Mouse (Mus musculus) forebrain, embryonic 11.5 days (tissue): ENCODE data around the gene Swi5. TPM values are rescaled to one million over a fixed set of nuclear protein-coding genes. Genes with fewer than 3 reads are reported as not detected.

ENCODE experiments used
- ATAC-seq: fragments of 200-750 bp; cut with Nextera tagmentation; replicated peaks from 2 replicates; pipeline ENCODE4 v1.8.0; 2017; ENCODE audit warnings: moderate TSS enrichment; ENCODE audit not compliant: low FRiP score
- DNase-seq: peaks from one replicate; pipeline ENCODE4 v3.0.0-alpha.2; 2017; ENCODE audit warnings: low spot score
- H3K27ac ChIP-seq: fragments of 300-500 bp; sonication (generic); 2 replicates; pipeline ENCODE4 v1.5.1; 2014; ENCODE audit warnings: low read depth, low read length
- H3K27me3 ChIP-seq: fragments of 300-500 bp; sonication (generic); 2 replicates; pipeline ENCODE4 v1.6.1; 2014; ENCODE audit warnings: mild to moderate bottlenecking, low read length, mixed read lengths; ENCODE audit not compliant: control insufficient read depth, insufficient read depth
- H3K36me3 ChIP-seq: fragments of 300-500 bp; sonication (generic); 2 replicates; pipeline ENCODE4 v1.6.1; 2014; ENCODE audit warnings: mild to moderate bottlenecking, low read length, moderate library complexity, mixed read lengths; ENCODE audit not compliant: control insufficient read depth, insufficient read depth
- H3K4me1 ChIP-seq: fragments of 300-500 bp; sonication (generic); replicated peaks from 2 replicates; pipeline ENCODE4 v1.6.1; 2014; ENCODE audit warnings: low read length, mixed read lengths; ENCODE audit not compliant: control insufficient read depth, insufficient read depth
- H3K4me2 ChIP-seq: fragments of 300-500 bp; sonication (generic); 2 replicates; pipeline ENCODE4 v1.6.1; 2014; ENCODE audit warnings: low read depth, mild to moderate bottlenecking, low read length, moderate library complexity, mixed read lengths; ENCODE audit not compliant: severe bottlenecking
- H3K4me3 ChIP-seq: fragments of 300-500 bp; sonication (generic); 2 replicates; pipeline ENCODE4 v1.5.1; 2014; ENCODE audit warnings: low read depth, low read length
- H3K9ac ChIP-seq: fragments of 300-500 bp; sonication (generic); 2 replicates; pipeline ENCODE4 v1.6.1; 2014; ENCODE audit warnings: low read length
- H3K9me3 ChIP-seq: fragments of 300-500 bp; sonication (generic); 2 replicates; pipeline ENCODE4 v1.6.1; 2016; ENCODE audit warnings: low read length, mixed read lengths; ENCODE audit not compliant: control insufficient read depth
- WGBS: fragments of 180-500 bp; shearing (Covaris S2); extraction: QIAGEN DNeasy Blood & Tissue Kit; methylation state at CpG from one replicate; pipeline ENCODE4 v1.1.7; 2014; 5-methylcytosine and 5-hydroxymethylcytosine counted together
- polyA plus RNA-seq: library from polyadenylated mRNA; unstranded; fragments of >200 nt; fragmentation: Nextera tagmentation; extraction: Ambion mirVana; gene quantifications from 2 replicates; pipeline ENCODE4 v1.2.1, GENCODE M21; 2014

The Swi5 gene
- polyA plus RNA-seq = 345 and 373 TPM in 2 replicates

DNA sequence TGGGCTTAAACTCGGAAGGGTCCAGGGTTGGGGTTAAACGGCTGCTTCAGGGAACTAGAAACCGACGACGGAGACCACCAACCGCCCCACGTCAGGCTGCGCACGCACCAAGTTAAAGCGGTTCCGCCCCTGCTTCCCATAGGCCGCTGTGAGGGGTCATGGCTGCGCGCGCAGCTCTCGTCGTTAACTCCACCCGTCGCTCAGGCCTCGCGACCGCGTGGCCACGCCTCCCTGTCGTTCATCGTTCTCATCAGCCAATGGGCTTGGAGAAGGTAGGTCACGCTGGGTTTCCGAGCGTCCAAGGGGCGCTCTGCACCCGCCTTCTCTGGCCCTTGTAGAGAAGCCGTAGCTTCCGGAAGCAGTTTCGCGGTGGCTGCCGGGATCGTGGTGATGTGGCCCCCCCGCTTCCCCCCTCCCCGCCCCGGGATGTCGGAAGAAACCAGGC lies at the start of gene Swi5:
Swi5 (minus strand) TSS at position 153 of the 445 bp plus-strand sequence.
- Histone ChIP-seq H3K9ac (peak within 1 kb of the TSS; percentile 89), H3K27me3 (no peaks in the 10 kb centered on the region), H3K36me3 (no peaks in the 10 kb centered on the region; the same call in 1 of the 2 replicates), H3K4me2 (peak within 1 kb of the TSS; percentile 83), H3K9me3 (no peaks in the 10 kb centered on the region), H3K27ac (peak within 1 kb of the TSS; percentile 37; the same call in 1 of the 2 replicates), H3K4me3 (peak within 1 kb of the TSS; percentile 94), H3K4me1 (peaks cover 9% of the 10 kb centered on the region; the same call in 1 of the 2 replicates)
- DNase-seq = peak; percentile 100
- peak; percentile 98 for ATAC-seq
- WGBS = under 1% methylated on average over 40 of the region's 41 CpGs

DNA sequence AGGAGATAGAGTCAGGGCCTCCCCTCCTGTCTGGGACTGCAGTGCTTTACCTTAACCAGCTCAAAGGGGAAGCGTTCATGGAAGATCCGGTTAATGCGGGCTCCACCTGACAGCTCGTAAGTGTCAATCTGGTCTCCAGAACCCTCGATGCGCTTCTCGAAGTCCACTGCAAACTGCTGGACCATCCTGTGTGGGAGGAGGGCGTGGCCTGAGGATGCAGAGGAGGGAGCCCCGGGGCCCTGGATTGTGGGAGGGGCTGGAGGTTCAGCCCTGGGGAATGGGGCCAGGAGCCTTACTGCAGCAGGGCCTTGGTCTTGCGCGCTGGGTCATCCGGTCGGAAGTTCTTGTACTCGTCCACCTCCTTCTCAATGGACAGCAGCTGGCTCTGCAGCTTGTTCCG lies 48.0 kb upstream of the Swi5 start:
- Histone ChIP-seq H3K36me3 (no peaks in the 10 kb centered on the region), H3K4me2 (no peak overlapping the region), H3K4me3 (no peak overlapping the region), H3K9ac (no peak overlapping the region), H3K9me3 (no peaks in the 10 kb centered on the region), H3K4me1 (no peaks in the 10 kb centered on the region), H3K27ac (no peak overlapping the region), H3K27me3 (no peaks in the 10 kb centered on the region)
- WGBS = 57% methylated on average over 15 of the region's 15 CpGs
- DNase-seq (no peak), ATAC-seq (no peak)

DNA sequence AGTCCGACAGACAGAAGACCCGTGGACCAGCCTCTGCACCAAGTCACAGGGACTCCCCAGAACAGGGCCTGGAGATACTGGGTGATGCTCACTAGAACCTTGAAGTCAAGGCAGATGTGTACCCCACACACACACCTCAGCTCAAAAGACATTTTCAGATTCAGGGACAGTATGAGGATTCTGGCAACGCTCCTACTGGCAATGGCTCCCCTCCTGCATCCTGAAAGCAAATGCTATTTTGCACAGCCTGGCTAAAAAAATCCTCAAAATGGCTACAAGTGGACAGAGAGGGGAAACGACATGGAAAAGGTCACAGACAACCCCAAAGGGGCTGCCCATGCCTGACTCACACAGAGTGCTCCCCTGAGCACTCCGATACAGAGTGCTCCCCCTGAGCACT lies 44.3 kb upstream of the Swi5 start:
- Histone ChIP-seq H3K9me3 (no peaks in the 10 kb centered on the region), H3K27ac (no peak overlapping the region), H3K4me2 (no peak overlapping the region), H3K36me3 (no peaks in the 10 kb centered on the region), H3K9ac (no peak overlapping the region), H3K4me3 (no peak overlapping the region), H3K27me3 (no peaks in the 10 kb centered on the region), H3K4me1 (no peaks in the 10 kb centered on the region)
- no peak for ATAC-seq
- WGBS = 88% methylated on average over 5 of the region's 5 CpGs
- DNase-seq = no peak

DNA sequence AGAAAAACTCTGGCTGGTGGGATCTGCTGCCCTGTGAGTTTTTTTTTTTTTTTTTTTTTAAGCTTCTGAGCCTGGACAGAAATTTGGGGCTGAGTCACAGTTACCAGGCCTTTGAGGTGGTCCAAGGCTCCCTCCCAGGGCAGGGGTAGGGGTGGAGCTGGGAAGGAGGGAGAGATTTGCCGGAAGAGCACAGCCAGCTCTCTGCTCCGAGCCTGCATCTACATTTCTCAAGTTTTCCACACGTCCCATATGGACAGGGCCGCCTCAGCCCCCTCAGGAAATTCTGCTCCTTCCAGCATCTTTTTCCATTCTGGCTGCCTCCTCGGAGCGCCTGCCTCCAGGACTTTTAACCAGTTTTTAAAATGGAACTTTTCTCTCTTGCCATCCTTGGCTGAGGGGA lies 41.7 kb upstream of the Swi5 start:
- WGBS = 50% methylated on average over 6 of the region's 6 CpGs
- Histone ChIP-seq H3K4me3 (no peak overlapping the region), H3K9ac (no peak overlapping the region), H3K36me3 (no peaks in the 10 kb centered on the region), H3K4me1 (no peaks in the 10 kb centered on the region), H3K4me2 (no peak overlapping the region), H3K27ac (no peak overlapping the region), H3K9me3 (no peaks in the 10 kb centered on the region), H3K27me3 (no peaks in the 10 kb centered on the region)
- ATAC-seq = no peak
- DNase-seq = no peak

DNA sequence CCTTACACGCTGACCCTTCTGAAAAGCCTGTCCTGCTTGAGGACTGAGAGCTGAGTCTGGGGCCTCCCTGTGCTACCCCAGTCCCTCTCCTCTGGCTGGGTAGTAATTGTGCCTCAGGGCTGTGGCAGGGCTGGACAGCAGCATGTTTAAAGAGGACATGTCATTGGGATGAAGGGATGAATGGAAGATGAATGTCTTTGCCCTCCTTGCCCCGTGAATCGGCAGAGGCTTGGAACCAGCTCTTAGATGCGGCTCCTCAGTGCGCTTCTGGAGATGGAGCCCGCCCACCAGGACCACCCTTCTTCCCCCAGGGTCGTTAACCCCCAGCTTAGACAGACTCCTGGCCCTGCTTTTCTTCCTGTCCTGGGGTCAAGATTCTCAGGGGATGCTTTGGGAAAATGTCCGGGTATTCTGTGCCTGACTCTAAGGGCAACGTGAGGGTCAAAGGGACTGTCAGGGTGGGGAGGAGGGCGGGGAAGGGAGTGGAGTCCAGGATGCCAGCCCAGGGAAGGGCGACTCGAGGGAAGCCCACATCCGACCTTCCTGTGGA lies 41.1 kb upstream of the Swi5 start:
- Histone ChIP-seq H3K36me3 (no peaks in the 10 kb centered on the region), H3K4me2 (no peak overlapping the region), H3K4me3 (no peak overlapping the region), H3K9ac (no peak overlapping the region), H3K27me3 (no peaks in the 10 kb centered on the region), H3K27ac (no peak overlapping the region), H3K9me3 (no peaks in the 10 kb centered on the region), H3K4me1 (no peaks in the 10 kb centered on the region)
- ATAC-seq = no peak
- WGBS = 42% methylated on average over 13 of the region's 13 CpGs
- DNase-seq = no peak

DNA sequence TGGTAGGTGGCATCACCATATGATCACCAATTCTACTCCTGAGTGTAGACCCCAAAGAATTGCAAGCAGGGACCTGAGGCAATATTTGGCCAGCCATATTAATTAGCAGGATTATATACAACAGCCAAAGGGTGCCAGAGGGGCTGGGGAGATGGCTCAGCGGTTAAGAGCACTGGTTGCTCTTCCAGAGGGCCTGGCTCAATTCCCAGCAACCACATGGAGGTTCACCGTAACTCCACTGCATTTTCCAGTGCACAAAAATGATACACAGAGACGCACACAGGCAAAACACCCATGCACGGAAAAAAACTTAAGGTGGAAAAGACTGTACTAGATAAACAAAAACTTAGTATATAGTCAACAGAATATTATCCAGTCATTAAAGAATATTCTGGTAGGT lies 39.3 kb upstream of the Swi5 start:
- no peaks in the 10 kb centered on the region; the same call in 1 of the 2 replicates for H3K4me1 ChIP-seq
- H3K9ac ChIP-seq = no peak overlapping the region
- H3K27ac ChIP-seq = no peak overlapping the region
- 92% methylated on average over 4 of the region's 4 CpGs for WGBS
- no peaks in the 10 kb centered on the region for H3K36me3 ChIP-seq
- no peak overlapping the region for H3K4me3 ChIP-seq
- no peak for ATAC-seq
- H3K4me2 ChIP-seq = no peak overlapping the region
- H3K9me3 ChIP-seq = no peaks in the 10 kb centered on the region
- no peak for DNase-seq
- no peaks in the 10 kb centered on the region for H3K27me3 ChIP-seq

DNA sequence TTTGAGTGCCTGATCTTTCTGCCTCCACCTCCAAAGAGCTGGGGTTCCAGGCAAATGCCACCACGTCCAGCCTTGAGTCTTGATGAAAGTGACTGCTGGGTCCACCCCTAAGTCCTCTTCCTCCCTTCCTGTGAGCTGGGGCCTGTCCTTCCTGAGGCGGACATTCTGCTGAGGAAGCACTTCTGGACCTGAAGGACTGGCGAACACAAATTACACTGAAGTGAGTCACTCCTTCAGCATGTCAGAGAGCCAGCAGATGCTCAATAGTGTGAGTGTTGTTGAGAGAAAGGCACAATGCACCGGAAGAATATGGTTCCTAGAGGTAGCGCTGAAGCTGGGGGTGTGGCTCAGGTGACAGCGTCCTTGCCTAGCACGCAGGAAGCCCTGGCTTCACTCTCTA lies 37.5 kb upstream of the Swi5 start:
- DNase-seq (no peak), ATAC-seq (no peak)
- 83% methylated on average over 7 of the region's 7 CpGs for WGBS
- H3K27ac ChIP-seq = no peak overlapping the region
- no peaks in the 10 kb centered on the region for H3K9me3 ChIP-seq
- H3K4me3 ChIP-seq = no peak overlapping the region
- peaks cover 2% of the 10 kb centered on the region; the same call in 1 of the 2 replicates for H3K4me1 ChIP-seq
- H3K36me3 ChIP-seq = no peaks in the 10 kb centered on the region
- H3K4me2 ChIP-seq = no peak overlapping the region
- no peak overlapping the region for H3K9ac ChIP-seq
- no peaks in the 10 kb centered on the region for H3K27me3 ChIP-seq

DNA sequence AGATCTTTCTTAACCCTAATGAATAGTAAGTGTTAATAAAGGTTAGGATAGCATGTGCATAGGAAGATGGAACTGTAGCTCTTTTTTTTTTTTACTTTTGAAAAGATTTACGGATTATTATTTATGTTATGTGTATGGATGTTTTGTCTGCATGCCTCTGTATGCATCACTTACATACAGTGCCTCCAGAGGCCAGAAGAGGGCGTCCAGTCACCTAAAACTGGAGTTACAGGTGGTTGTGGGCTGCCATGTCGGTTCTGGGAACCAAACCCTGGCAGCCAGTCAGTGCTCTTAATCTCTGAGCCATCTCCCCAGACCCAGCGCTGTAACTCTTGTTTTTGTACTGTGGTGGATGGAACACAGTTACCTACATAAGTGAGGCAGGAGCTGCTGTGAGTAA lies 36.4 kb upstream of the Swi5 start:
- DNase-seq (no peak), ATAC-seq (no peak)
- Histone ChIP-seq H3K36me3 (no peaks in the 10 kb centered on the region), H3K27me3 (no peaks in the 10 kb centered on the region), H3K9ac (no peak overlapping the region), H3K27ac (no peak overlapping the region), H3K4me2 (no peak overlapping the region), H3K4me1 (peaks cover 2% of the 10 kb centered on the region; the same call in 1 of the 2 replicates), H3K4me3 (no peak overlapping the region), H3K9me3 (no peaks in the 10 kb centered on the region)
- WGBS = 59% methylated on average over 4 of the region's 4 CpGs
